Mouse (Mus musculus): Measurements from ENCODE around the gene Rnf216. TPM values are rescaled to one million over a fixed set of nuclear protein-coding genes. Genes with fewer than 3 reads are reported as not detected.

Gene Rnf216
- polyA plus RNA-seq, 1 experiment from 2014 or later, result 36.8 TPM

GRCm38 (mm10) chr5:143043285-143043684 is 69.5 kb downstream of the Rnf216 start:
- no peak for ATAC-seq (ENCODE audit: low read depth)
- 90% methylated on average over 2 of the region's 2 CpGs for WGBS
- H3K4me3 ChIP-seq (ENCODE audit: low read depth, low read length), result no peak overlapping the region

GRCm38 (mm10) chr5:143038794-143039193 is 74.0 kb downstream of the Rnf216 start:
- H3K4me3 ChIP-seq (ENCODE audit: low read depth, low read length), result no peak overlapping the region
- no peak for ATAC-seq (ENCODE audit: low read depth)
- H3K4me1 ChIP-seq (ENCODE audit: control insufficient read depth, insufficient read depth, low read length), result no peaks in the 10 kb centered on the region
- no peak overlapping the region for H3K27ac ChIP-seq (ENCODE audit: low read depth, low read length)
- no peaks in the 10 kb centered on the region for H3K36me3 ChIP-seq (ENCODE audit: control insufficient read depth, insufficient read depth, low read length)
- no peak overlapping the region for H3K9ac ChIP-seq (replicated peaks; ENCODE audit: low read depth, low read length)
- no peaks in the 10 kb centered on the region for H3K9me3 ChIP-seq (ENCODE audit: control insufficient read depth, low read length)
- H3K4me2 ChIP-seq (ENCODE audit: low read depth, low read length), result no peak overlapping the region
- 82% methylated on average over 4 of the region's 4 CpGs for WGBS
- no peaks in the 10 kb centered on the region for H3K27me3 ChIP-seq (ENCODE audit: control insufficient read depth, insufficient read depth, low read length)

More at GRCm38 (mm10) chr5:143043285-143043684, 69.5 kb downstream of the Rnf216 start:
- Histone ChIP-seq H3K4me2 (ENCODE audit: low read depth, low read length) (no peak overlapping the region), H3K9me3 (ENCODE audit: control insufficient read depth, low read length) (no peaks in the 10 kb centered on the region), H3K27ac (ENCODE audit: low read depth, low read length) (no peak overlapping the region), H3K4me1 (ENCODE audit: control insufficient read depth, insufficient read depth, low read length) (peaks cover 9% of the 10 kb centered on the region), H3K27me3 (ENCODE audit: control insufficient read depth, insufficient read depth, low read length) (no peaks in the 10 kb centered on the region), H3K9ac (replicated peaks; ENCODE audit: low read depth, low read length) (no peak overlapping the region), H3K36me3 (ENCODE audit: control insufficient read depth, insufficient read depth, low read length) (no peaks in the 10 kb centered on the region)

DNA sequence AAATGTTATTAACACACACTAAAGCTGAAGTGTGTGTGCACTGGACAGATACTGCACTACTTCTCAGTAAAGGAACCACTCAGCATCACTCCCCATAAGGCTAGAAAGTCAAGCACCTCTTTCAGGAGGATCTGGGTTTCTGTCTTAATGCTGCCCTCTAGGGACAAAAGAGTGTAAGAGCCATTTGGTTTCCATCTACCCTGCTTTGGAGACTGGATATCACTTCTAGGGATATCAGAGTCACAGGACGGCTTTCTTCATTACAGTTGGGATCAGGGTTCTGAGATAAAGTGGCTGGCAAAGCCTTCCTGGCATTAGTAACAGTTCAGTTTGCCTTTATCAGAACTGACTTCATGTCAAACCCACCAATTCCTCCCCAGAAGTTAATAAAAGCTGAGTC is 75.6 kb downstream of the Rnf216 start:
- no peaks in the 10 kb centered on the region for H3K27me3 ChIP-seq (ENCODE audit: control insufficient read depth, insufficient read depth, low read length)
- 29% methylated on average over 1 of the region's 1 CpGs for WGBS
- ATAC-seq (ENCODE audit: low read depth), result no peak

DNA sequence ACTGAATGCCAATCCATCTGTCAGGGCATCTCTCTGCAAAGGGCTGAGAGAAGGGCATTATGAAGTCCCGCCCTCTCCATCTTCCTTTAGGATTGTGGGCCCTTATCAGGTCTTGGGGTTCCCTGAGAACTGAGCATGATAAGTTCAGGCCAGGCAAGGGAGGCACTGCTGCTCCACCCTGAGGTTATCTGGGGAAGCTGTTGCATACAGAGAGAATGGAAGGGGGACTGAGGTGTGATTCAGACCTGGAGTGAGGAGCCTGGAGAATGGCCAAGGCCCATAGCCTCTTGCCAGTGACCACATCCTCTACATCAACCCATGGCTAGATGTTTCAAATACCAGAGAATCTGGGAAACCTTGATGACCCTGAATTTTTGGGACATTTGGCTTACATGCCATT is 76.7 kb downstream of the Rnf216 start:
- H3K27ac ChIP-seq (ENCODE audit: low read depth, low read length), result no peak overlapping the region
- no peak overlapping the region for H3K9ac ChIP-seq (replicated peaks; ENCODE audit: low read depth, low read length)
- H3K4me2 ChIP-seq (ENCODE audit: low read depth, low read length), result no peak overlapping the region
- H3K4me3 ChIP-seq (ENCODE audit: low read depth, low read length), result no peak overlapping the region
- H3K4me1 ChIP-seq (ENCODE audit: control insufficient read depth, insufficient read depth, low read length), result peaks cover 10% of the 10 kb centered on the region
- no peaks in the 10 kb centered on the region for H3K36me3 ChIP-seq (ENCODE audit: control insufficient read depth, insufficient read depth, low read length)
- no peaks in the 10 kb centered on the region for H3K9me3 ChIP-seq (ENCODE audit: control insufficient read depth, low read length)
- 89% methylated on average over 1 of the region's 1 CpGs for WGBS
- ATAC-seq (ENCODE audit: low read depth), result no peak
- H3K27me3 ChIP-seq (ENCODE audit: control insufficient read depth, insufficient read depth, low read length), result no peaks in the 10 kb centered on the region

More for the DNA sequence above, 75.6 kb downstream of the Rnf216 start:
- H3K4me1 ChIP-seq (ENCODE audit: control insufficient read depth, insufficient read depth, low read length), result no peaks in the 10 kb centered on the region; the same call in 1 of the 2 replicates
- no peak overlapping the region for H3K4me3 ChIP-seq (ENCODE audit: low read depth, low read length)
- no peaks in the 10 kb centered on the region for H3K36me3 ChIP-seq (ENCODE audit: control insufficient read depth, insufficient read depth, low read length)
- no peaks in the 10 kb centered on the region for H3K9me3 ChIP-seq (ENCODE audit: control insufficient read depth, low read length)
- no peak overlapping the region for H3K4me2 ChIP-seq (ENCODE audit: low read depth, low read length)
- no peak overlapping the region for H3K27ac ChIP-seq (ENCODE audit: low read depth, low read length)
- no peak overlapping the region for H3K9ac ChIP-seq (replicated peaks; ENCODE audit: low read depth, low read length)

GRCm38 (mm10) chr5:143035271-143035670 is 77.5 kb downstream of the Rnf216 start:
- WGBS, result 87% methylated on average over 4 of the region's 4 CpGs
- no peak for ATAC-seq (ENCODE audit: low read depth)

GRCm38 (mm10) chr5:143034108-143034507 is 78.7 kb downstream of the Rnf216 start:
- peaks cover 10% of the 10 kb centered on the region for H3K4me1 ChIP-seq (ENCODE audit: control insufficient read depth, insufficient read depth, low read length)
- no peaks in the 10 kb centered on the region for H3K9me3 ChIP-seq (ENCODE audit: control insufficient read depth, low read length)
- no peak overlapping the region for H3K4me3 ChIP-seq (ENCODE audit: low read depth, low read length)
- ATAC-seq (ENCODE audit: low read depth), result no peak
- no peak overlapping the region for H3K27ac ChIP-seq (ENCODE audit: low read depth, low read length)
- H3K9ac ChIP-seq (replicated peaks; ENCODE audit: low read depth, low read length), result no peak overlapping the region
- no peaks in the 10 kb centered on the region for H3K36me3 ChIP-seq (ENCODE audit: control insufficient read depth, insufficient read depth, low read length)
- H3K27me3 ChIP-seq (ENCODE audit: control insufficient read depth, insufficient read depth, low read length), result no peaks in the 10 kb centered on the region
- 88% methylated on average over 3 of the region's 3 CpGs for WGBS
- H3K4me2 ChIP-seq (ENCODE audit: low read depth, low read length), result no peak overlapping the region

More at GRCm38 (mm10) chr5:143035271-143035670, 77.5 kb downstream of the Rnf216 start:
- Histone ChIP-seq H3K36me3 (ENCODE audit: control insufficient read depth, insufficient read depth, low read length) (no peaks in the 10 kb centered on the region), H3K9ac (replicated peaks; ENCODE audit: low read depth, low read length) (no peak overlapping the region), H3K4me1 (ENCODE audit: control insufficient read depth, insufficient read depth, low read length) (peaks cover 10% of the 10 kb centered on the region), H3K27ac (ENCODE audit: low read depth, low read length) (no peak overlapping the region), H3K27me3 (ENCODE audit: control insufficient read depth, insufficient read depth, low read length) (no peaks in the 10 kb centered on the region), H3K9me3 (ENCODE audit: control insufficient read depth, low read length) (no peaks in the 10 kb centered on the region), H3K4me2 (ENCODE audit: low read depth, low read length) (no peak overlapping the region), H3K4me3 (ENCODE audit: low read depth, low read length) (no peak overlapping the region)

DNA sequence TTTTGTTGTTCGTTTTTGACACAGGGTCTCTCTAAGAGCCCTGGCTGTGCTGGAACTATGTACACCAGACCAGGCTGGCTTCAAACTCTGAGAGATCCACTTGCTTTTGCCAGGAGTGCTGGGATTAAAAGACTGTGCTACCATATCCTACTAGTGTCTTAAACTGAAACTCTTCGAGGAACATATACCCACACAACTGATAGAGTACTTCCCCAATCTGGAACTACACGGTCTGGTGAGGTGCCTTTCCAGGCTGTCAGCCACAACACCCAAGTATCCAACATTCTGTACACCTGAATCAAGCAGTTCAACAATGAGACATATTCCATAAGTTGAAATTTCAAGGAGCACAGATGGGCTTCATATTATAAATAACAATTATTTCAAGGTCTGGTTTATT is 79.5 kb downstream of the Rnf216 start:
- H3K4me2 ChIP-seq (ENCODE audit: low read depth, low read length), result no peak overlapping the region
- no peak overlapping the region for H3K9ac ChIP-seq (replicated peaks; ENCODE audit: low read depth, low read length)
- H3K9me3 ChIP-seq (ENCODE audit: control insufficient read depth, low read length), result no peaks in the 10 kb centered on the region
- no peak for ATAC-seq (ENCODE audit: low read depth)
- no peaks in the 10 kb centered on the region for H3K36me3 ChIP-seq (ENCODE audit: control insufficient read depth, insufficient read depth, low read length)
- no peaks in the 10 kb centered on the region for H3K27me3 ChIP-seq (ENCODE audit: control insufficient read depth, insufficient read depth, low read length)
- H3K4me1 ChIP-seq (ENCODE audit: control insufficient read depth, insufficient read depth, low read length), result peaks cover 10% of the 10 kb centered on the region
- H3K27ac ChIP-seq (ENCODE audit: low read depth, low read length), result no peak overlapping the region
- WGBS, result 90% methylated on average over 3 of the region's 3 CpGs
- no peak overlapping the region for H3K4me3 ChIP-seq (ENCODE audit: low read depth, low read length)

- H3K36me3 ChIP-seq (ENCODE audit: control insufficient read depth, insufficient read depth, low read length), result no peaks in the 10 kb centered on the region
- WGBS, result 38% methylated on average over 2 of the region's 2 CpGs
- no peaks in the 10 kb centered on the region for H3K9me3 ChIP-seq (ENCODE audit: control insufficient read depth, low read length)
- peaks cover 10% of the 10 kb centered on the region for H3K4me1 ChIP-seq (ENCODE audit: control insufficient read depth, insufficient read depth, low read length)
- ATAC-seq (ENCODE audit: low read depth), result no peak
- no peak overlapping the region for H3K4me3 ChIP-seq (ENCODE audit: low read depth, low read length)
- no peak overlapping the region for H3K4me2 ChIP-seq (ENCODE audit: low read depth, low read length)
- no peak overlapping the region for H3K27ac ChIP-seq (ENCODE audit: low read depth, low read length)
- H3K27me3 ChIP-seq (ENCODE audit: control insufficient read depth, insufficient read depth, low read length), result no peaks in the 10 kb centered on the region
- H3K9ac ChIP-seq (replicated peaks; ENCODE audit: low read depth, low read length), result no peak overlapping the region
These were observed 80.1 kb downstream of the Rnf216 start for GRCm38 (mm10) chr5:143032639-143033146.

- ATAC-seq (ENCODE audit: low read depth), result no peak
- Histone ChIP-seq H3K4me2 (ENCODE audit: low read depth, low read length) (no peak overlapping the region), H3K9me3 (ENCODE audit: control insufficient read depth, low read length) (no peaks in the 10 kb centered on the region), H3K4me3 (ENCODE audit: low read depth, low read length) (no peak overlapping the region), H3K9ac (replicated peaks; ENCODE audit: low read depth, low read length) (no peak overlapping the region; the same call in 1 of the 2 replicates), H3K27me3 (ENCODE audit: control insufficient read depth, insufficient read depth, low read length) (no peaks in the 10 kb centered on the region), H3K27ac (ENCODE audit: low read depth, low read length) (peak overlapping the region; percentile 46; the same call in 1 of the 2 replicates), H3K36me3 (ENCODE audit: control insufficient read depth, insufficient read depth, low read length) (peaks cover 7% of the 10 kb centered on the region; the same call in 1 of the 2 replicates), H3K4me1 (ENCODE audit: control insufficient read depth, insufficient read depth, low read length) (peaks cover 10% of the 10 kb centered on the region)
- 17% methylated on average over 7 of the region's 7 CpGs for WGBS
These were observed 81.1 kb downstream of the Rnf216 start for GRCm38 (mm10) chr5:143031681-143032080.

Measured in neural tube, embryonic 14.5 days (tissue).